Mouse (Mus musculus): ENCODE measurements around the gene Dnm2.

The Dnm2 gene

DNA sequence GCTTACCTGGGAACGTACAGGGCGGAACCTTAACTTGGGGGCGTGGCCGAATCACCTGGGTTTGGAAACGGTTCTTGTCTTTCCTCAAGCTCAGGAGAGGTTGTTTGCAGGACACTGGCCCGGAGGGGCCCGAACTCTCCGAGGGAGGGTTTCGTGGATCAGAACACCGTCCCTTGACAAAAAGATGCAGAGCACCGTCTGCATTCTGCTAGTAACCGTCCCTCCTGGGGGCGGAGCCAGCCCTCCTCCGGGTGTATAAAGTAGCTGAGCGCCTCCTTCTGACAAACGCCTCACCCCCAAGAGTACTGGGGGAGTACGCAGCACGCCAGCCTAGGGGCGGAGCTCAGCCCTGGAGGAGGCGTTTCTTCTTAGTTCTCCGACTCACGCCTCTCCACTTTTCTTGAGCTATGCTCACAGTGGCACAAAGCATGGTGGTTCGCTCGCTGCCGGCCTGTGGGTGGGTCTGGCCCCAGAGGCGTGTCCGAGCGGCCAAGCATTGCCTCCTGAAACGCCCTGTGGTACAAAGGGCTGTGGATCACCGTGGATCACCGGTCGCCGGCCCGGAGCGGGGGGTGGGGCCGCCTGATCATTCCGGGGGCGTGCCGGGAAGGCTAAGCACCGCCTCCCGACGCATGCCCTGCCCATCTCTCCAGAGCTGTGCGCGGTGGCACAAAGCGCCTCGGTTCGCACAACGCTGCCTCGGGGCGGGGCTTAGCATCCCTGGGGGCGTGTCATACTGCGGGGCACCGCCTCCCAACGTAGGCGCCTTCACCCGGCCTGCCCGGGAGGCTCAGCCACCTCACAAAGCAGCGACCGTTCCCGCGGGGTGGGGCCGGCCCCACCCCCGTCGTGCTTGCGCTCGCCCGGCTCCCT is 121.4 kb downstream of the Dnm2 start:
- peak; percentile 99 for DNase-seq (ENCODE audit: low read depth, low spot score)

DNA sequence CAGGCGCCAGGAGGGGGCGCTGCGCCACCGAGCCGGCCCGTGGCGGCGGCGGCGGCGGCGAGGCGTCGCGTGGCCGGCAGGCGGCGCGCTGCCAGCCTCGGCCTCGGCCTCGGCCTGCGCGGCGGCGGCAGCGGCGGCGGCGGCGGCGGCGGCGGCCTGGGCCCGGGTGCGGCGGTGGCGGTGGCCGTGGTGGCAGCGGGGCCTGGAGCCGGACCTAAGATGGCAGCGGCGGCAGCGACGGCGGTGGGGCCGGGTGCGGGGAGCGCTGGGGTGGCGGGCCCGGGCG is 122.0 kb downstream of the Dnm2 start, which contains the start of gene Carm1:
Gene Carm1, plus strand, starts transcription at position 106 of the 286 bp plus-strand sequence.
- DNase-seq (ENCODE audit: low read depth, low spot score), result no peak

DNA sequence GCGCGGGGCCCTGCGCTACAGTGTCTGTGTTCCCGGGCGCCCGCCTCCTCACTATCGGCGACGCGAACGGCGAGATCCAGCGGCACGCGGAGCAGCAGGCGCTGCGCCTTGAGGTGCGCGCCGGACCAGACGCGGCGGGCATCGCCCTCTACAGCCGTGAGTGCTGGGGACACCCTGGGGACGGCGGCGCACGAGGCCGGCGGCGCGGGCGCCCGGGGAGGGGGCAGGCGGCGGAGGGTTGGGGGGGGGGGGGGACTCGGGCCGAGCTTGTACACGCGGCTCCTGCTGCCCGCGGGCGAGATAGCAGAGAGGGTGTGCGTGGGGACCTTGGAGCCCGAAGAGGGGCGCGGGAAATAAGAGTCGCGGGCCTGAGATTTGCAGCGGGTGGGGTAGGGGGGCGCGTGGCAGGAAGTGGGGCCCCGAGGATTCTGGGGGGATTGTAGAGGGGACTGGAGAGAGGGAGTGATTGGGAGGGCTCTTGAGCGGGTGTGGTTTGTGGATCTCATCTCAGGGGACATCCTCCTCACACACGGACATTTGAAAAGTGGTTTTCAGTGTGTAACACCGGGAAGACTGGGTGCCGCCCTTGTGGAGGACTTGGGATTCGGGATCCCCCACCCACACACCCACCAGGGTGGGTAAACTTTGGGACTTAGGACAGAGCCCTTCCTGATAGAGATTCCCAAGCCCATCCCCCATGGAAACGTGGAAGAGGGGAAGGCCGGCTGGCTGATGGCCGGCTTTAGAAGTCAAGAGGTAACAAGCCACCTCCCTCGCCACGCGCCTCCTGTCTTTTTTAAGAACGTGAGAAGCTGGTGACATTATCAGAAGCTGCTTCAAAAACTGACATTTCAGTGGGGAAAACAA is 122.6 kb downstream of the Dnm2 start:
- peak; percentile 33 for DNase-seq (ENCODE audit: low read depth, low spot score)

DNA sequence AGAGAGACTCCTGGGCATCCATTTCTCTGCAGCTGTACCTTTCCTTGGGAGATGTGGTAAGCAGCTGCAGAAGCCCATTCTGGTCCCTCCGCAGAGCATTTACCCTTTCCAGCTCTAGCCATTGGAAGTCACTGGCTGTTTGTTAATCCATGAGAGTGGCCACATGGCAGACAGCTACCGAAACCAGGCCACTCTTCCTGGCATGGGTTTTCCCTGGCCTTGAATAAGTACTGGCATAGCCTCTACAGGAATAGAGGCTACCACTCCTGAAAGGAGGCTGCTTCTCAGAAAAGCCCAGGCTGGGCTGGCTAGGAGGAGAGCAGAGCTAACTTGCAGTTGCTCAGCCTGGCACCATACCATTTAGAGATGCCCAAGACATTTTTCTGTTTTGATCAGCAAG is 126.3 kb downstream of the Dnm2 start:
- DNase-seq (ENCODE audit: low read depth, low spot score), result no peak

DNA sequence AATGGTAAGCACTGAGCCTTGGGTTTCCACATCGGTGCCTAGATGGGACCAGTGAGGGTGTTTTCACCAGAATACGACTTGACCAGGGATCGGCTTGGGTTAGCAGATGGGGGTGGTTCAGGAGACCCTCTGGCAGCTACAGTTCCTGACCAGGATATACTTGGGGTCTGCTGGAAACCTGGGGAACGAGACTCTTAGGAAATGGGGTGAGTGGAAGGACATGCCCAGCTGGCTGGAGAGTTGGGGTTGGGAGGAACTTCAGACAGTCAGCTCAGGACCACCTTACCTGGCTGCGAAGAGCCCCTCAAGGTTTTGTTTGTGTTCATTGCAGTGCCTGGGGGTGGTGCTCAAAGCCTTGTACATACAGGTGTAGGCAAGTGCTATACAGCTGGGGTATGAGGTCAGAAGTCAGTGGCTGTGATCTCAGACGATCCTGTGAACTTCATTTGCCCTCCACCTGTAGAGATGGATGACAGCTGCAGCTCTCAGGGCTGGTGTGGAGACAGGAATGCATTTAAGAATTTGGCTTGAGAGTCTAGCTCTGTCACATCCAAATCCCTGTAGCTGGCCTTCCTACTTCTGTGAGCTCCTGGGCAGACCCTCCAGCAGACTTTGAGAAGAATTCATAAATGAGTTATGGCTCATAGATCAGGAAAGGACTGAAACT is 129.0 kb downstream of the Dnm2 start:
- no peak for DNase-seq (ENCODE audit: low read depth, low spot score)

DNA sequence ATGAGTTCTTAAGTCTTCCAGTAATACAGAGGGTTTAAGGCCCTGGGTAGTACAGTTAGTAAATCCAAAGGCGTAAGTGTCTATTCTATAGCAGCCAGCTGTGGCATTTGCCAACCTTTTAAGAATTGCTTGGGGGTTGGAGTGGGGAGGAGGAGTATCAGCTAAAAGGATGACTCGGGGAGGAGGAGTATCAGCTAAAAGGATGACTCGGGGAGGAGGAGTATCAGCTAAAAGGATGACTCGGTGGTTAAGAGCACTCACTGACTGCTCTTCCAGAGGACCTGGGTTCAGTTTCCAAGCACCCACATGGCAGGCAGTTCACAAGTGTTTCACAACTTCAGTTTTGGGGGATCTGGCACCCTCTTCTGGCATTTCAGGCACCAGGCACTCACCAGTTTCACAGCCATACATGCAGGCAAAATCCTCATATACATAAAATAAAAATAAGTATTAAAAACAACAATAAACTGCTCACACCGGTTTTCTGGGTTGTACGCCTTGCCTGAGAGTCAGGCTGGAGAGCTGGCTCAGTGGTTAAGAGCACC is 130.6 kb downstream of the Dnm2 start:
- no peak for DNase-seq (ENCODE audit: low read depth, low spot score)

DNA sequence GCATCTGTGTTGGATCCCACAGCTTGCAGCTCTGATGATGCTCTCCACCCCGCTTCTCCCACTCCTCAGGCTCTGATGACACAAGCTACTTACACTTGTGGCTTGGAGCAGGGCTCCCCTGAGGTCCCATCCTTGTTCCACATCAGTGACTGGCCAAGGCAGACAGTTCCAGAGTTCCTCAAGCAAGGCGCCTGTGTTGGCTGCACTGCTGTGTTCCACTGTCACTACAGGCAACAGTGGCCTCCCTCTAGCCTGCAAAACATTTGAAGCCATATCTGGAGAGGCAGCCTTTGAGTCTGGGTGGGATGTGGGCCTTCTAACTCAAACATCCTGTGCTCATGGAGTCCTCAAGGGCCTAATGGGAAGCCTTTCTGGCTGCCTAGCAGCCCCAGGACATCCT is 132.3 kb downstream of the Dnm2 start:
- no peak for DNase-seq (ENCODE audit: low read depth, low spot score)

Data from forelimb bud, embryonic 11.5 days (tissue).